Mouse (Mus musculus): ENCODE measurements at regions not wholly inside any gene's neighbourhood (a gene's known extent, or its start where the extent isn't known, plus 50 kb on each side); places are given as distances from the start of the nearest gene placed in this dataset.

GRCm38 (mm10) chr16:24166496-24166895 is 177.8 kb upstream of the Bcl6 start:
- Histone ChIP-seq H3K4me3 (ENCODE audit: low read depth, low read length) (no peak overlapping the region), H3K9me3 (replicated peaks; ENCODE audit: control insufficient read depth, insufficient read depth, low read length, poor library complexity, severe bottlenecking) (no peaks in the 10 kb centered on the region), H3K27ac (ENCODE audit: insufficient read depth, low read length) (no peak overlapping the region), H3K9ac (ENCODE audit: low read depth, poor library complexity, severe bottlenecking) (no peak overlapping the region), H3K27me3 (ENCODE audit: control insufficient read depth, insufficient read depth, low read length, poor library complexity, severe bottlenecking) (no peaks in the 10 kb centered on the region), H3K36me3 (ENCODE audit: control insufficient read depth, insufficient read depth, low read length, poor library complexity, severe bottlenecking) (no peaks in the 10 kb centered on the region), H3K4me1 (ENCODE audit: control insufficient read depth, insufficient read depth, low read length) (no peaks in the 10 kb centered on the region)
- TF ChIP-seq CTCF (IDR thresholded peaks at IDR 0.05; ENCODE audit: low read depth, low read length): no peak
- no peak for TF ChIP-seq POLR2A (IDR thresholded peaks at IDR 0.05; ENCODE audit: insufficient read depth, low read length)
- no peak for TF ChIP-seq EP300 (IDR thresholded peaks at IDR 0.05; ENCODE audit: insufficient read depth, low read depth, low read length)

- no peak overlapping the region for H3K9ac ChIP-seq (ENCODE audit: low read depth, poor library complexity, severe bottlenecking)
- no peak overlapping the region for H3K27ac ChIP-seq (ENCODE audit: insufficient read depth, low read length)
- H3K27me3 ChIP-seq (ENCODE audit: control insufficient read depth, insufficient read depth, low read length, poor library complexity, severe bottlenecking): no peaks in the 10 kb centered on the region
- TF ChIP-seq POLR2A (IDR thresholded peaks at IDR 0.05; ENCODE audit: insufficient read depth, low read length): no peak
- no peak for TF ChIP-seq EP300 (IDR thresholded peaks at IDR 0.05; ENCODE audit: insufficient read depth, low read depth, low read length)
- no peak for TF ChIP-seq CTCF (IDR thresholded peaks at IDR 0.05; ENCODE audit: low read depth, low read length)
- no peaks in the 10 kb centered on the region for H3K4me1 ChIP-seq (ENCODE audit: control insufficient read depth, insufficient read depth, low read length)
- H3K9me3 ChIP-seq (replicated peaks; ENCODE audit: control insufficient read depth, insufficient read depth, low read length, poor library complexity, severe bottlenecking): no peaks in the 10 kb centered on the region
- no peak overlapping the region for H3K4me3 ChIP-seq (ENCODE audit: low read depth, low read length)
- H3K36me3 ChIP-seq (ENCODE audit: control insufficient read depth, insufficient read depth, low read length, poor library complexity, severe bottlenecking): no peaks in the 10 kb centered on the region
These were observed 176.9 kb upstream of the Bcl6 start for GRCm38 (mm10) chr16:24165461-24166081.

GRCm38 (mm10) chr16:24160705-24161285 is 172.1 kb upstream of the Bcl6 start:
- H3K4me1 ChIP-seq (ENCODE audit: control insufficient read depth, insufficient read depth, low read length): no peaks in the 10 kb centered on the region
- no peak for TF ChIP-seq EP300 (IDR thresholded peaks at IDR 0.05; ENCODE audit: insufficient read depth, low read depth, low read length)
- no peak for TF ChIP-seq POLR2A (IDR thresholded peaks at IDR 0.05; ENCODE audit: insufficient read depth, low read length)
- TF ChIP-seq CTCF (IDR thresholded peaks at IDR 0.05; ENCODE audit: low read depth, low read length): no peak
- no peaks in the 10 kb centered on the region for H3K36me3 ChIP-seq (ENCODE audit: control insufficient read depth, insufficient read depth, low read length, poor library complexity, severe bottlenecking)

DNA sequence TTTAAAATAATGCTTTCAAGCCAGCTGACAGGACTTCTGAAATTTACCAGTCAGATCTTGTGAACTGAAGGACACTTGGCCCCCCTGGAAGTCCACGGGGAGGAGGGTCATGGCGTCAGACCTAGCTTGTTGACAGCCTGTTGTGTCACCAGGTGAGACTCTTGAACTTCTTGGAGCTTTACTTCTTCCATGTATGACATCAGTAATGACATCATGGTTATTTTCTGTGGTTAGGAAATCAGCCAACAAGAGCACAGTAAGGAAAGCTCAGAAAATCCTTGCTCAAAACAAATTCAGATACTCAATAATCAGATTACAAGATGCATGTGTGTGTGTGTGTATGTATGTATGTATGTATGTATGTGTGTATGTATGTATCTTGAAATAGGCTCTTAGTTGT is 170.7 kb upstream of the Bcl6 start:
- TF ChIP-seq EP300 (IDR thresholded peaks at IDR 0.05; ENCODE audit: insufficient read depth, low read depth, low read length): no peak
- TF ChIP-seq POLR2A (IDR thresholded peaks at IDR 0.05; ENCODE audit: insufficient read depth, low read length): no peak
- TF ChIP-seq CTCF (IDR thresholded peaks at IDR 0.05; ENCODE audit: low read depth, low read length): no peak
- H3K4me3 ChIP-seq (ENCODE audit: low read depth, low read length): no peak overlapping the region
- H3K4me1 ChIP-seq (ENCODE audit: control insufficient read depth, insufficient read depth, low read length): no peaks in the 10 kb centered on the region
- no peak overlapping the region for H3K9ac ChIP-seq (ENCODE audit: low read depth, poor library complexity, severe bottlenecking)
- H3K27me3 ChIP-seq (ENCODE audit: control insufficient read depth, insufficient read depth, low read length, poor library complexity, severe bottlenecking): no peaks in the 10 kb centered on the region; the same call in 1 of the 2 replicates
- H3K27ac ChIP-seq (ENCODE audit: insufficient read depth, low read length): no peak overlapping the region
- no peaks in the 10 kb centered on the region for H3K36me3 ChIP-seq (ENCODE audit: control insufficient read depth, insufficient read depth, low read length, poor library complexity, severe bottlenecking)
- no peaks in the 10 kb centered on the region for H3K9me3 ChIP-seq (replicated peaks; ENCODE audit: control insufficient read depth, insufficient read depth, low read length, poor library complexity, severe bottlenecking)

More at GRCm38 (mm10) chr16:24160705-24161285, 172.1 kb upstream of the Bcl6 start:
- H3K9me3 ChIP-seq (replicated peaks; ENCODE audit: control insufficient read depth, insufficient read depth, low read length, poor library complexity, severe bottlenecking): no peaks in the 10 kb centered on the region
- H3K4me3 ChIP-seq (ENCODE audit: low read depth, low read length): no peak overlapping the region
- no peak overlapping the region for H3K27ac ChIP-seq (ENCODE audit: insufficient read depth, low read length)
- H3K27me3 ChIP-seq (ENCODE audit: control insufficient read depth, insufficient read depth, low read length, poor library complexity, severe bottlenecking): no peaks in the 10 kb centered on the region; the same call in 1 of the 2 replicates
- H3K9ac ChIP-seq (ENCODE audit: low read depth, poor library complexity, severe bottlenecking): no peak overlapping the region

DNA sequence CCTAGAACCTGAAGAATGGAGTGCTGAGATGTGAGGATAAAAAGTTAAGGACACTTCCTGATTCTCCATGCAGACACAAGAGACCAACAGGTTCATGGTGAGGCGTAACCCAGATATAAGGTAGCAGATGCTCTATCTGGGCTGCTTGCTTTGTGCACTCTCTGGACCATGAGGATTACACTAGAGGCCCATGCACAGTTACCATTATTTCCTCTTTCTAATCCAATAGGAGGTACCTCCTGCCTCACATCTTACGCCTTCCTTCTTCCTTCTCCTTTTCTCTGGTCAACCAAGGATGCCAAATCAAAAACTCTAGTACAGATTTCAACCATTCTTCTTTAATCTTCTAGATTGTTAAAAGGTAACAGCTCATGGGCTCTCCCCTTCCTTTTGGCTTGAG is 169.1 kb upstream of the Bcl6 start:
- no peaks in the 10 kb centered on the region; the same call in 1 of the 2 replicates for H3K27me3 ChIP-seq (ENCODE audit: control insufficient read depth, insufficient read depth, low read length, poor library complexity, severe bottlenecking)
- H3K36me3 ChIP-seq (ENCODE audit: control insufficient read depth, insufficient read depth, low read length, poor library complexity, severe bottlenecking): no peaks in the 10 kb centered on the region
- H3K9ac ChIP-seq (ENCODE audit: low read depth, poor library complexity, severe bottlenecking): no peak overlapping the region
- no peak overlapping the region for H3K27ac ChIP-seq (ENCODE audit: insufficient read depth, low read length)
- no peak for TF ChIP-seq EP300 (IDR thresholded peaks at IDR 0.05; ENCODE audit: insufficient read depth, low read depth, low read length)
- no peak for TF ChIP-seq POLR2A (IDR thresholded peaks at IDR 0.05; ENCODE audit: insufficient read depth, low read length)
- TF ChIP-seq CTCF (IDR thresholded peaks at IDR 0.05; ENCODE audit: low read depth, low read length): no peak
- no peak overlapping the region for H3K4me3 ChIP-seq (ENCODE audit: low read depth, low read length)
- H3K4me1 ChIP-seq (ENCODE audit: control insufficient read depth, insufficient read depth, low read length): no peaks in the 10 kb centered on the region
- no peaks in the 10 kb centered on the region for H3K9me3 ChIP-seq (replicated peaks; ENCODE audit: control insufficient read depth, insufficient read depth, low read length, poor library complexity, severe bottlenecking)

DNA sequence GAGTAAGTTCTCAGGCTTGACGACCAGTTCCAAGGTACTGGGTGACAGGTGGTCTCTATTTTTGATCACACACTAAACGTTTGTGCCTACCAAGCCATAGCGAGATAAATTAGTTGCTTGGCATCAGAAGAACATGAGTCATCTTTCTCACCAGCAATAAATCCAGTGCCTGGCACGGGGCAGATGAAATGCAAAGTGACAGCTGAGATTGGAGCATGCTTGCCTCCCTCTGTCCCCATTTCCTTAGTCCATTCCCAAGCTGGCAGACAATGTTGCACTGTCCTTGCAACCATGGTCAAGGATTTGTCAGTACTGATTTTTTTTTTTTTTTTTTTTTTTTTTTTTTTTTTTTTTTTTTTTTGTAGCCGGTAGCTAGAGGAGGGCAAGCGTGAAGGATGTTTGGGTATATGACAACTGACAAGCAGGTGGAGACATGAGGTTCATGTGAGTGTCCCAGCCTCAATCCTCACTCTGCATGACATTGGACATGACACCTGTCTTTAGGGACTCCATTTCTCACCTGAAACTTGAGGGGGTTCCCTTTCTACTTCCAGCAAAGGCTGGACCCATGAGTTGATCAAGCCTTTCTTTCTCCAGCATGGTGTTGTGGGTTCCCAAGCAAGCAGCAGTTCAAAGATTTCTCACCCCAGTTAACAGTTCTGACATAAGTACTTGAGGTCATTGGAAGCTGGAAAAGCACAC is 168.2 kb upstream of the Bcl6 start:
- Histone ChIP-seq H3K27me3 (ENCODE audit: control insufficient read depth, insufficient read depth, low read length, poor library complexity, severe bottlenecking) (no peaks in the 10 kb centered on the region; the same call in 1 of the 2 replicates), H3K9ac (ENCODE audit: low read depth, poor library complexity, severe bottlenecking) (no peak overlapping the region), H3K4me1 (ENCODE audit: control insufficient read depth, insufficient read depth, low read length) (no peaks in the 10 kb centered on the region), H3K9me3 (replicated peaks; ENCODE audit: control insufficient read depth, insufficient read depth, low read length, poor library complexity, severe bottlenecking) (no peaks in the 10 kb centered on the region), H3K4me3 (ENCODE audit: low read depth, low read length) (no peak overlapping the region), H3K36me3 (ENCODE audit: control insufficient read depth, insufficient read depth, low read length, poor library complexity, severe bottlenecking) (no peaks in the 10 kb centered on the region), H3K27ac (ENCODE audit: insufficient read depth, low read length) (no peak overlapping the region)
- no peak for TF ChIP-seq POLR2A (IDR thresholded peaks at IDR 0.05; ENCODE audit: insufficient read depth, low read length)
- no peak for TF ChIP-seq EP300 (IDR thresholded peaks at IDR 0.05; ENCODE audit: insufficient read depth, low read depth, low read length)
- no peak for TF ChIP-seq CTCF (IDR thresholded peaks at IDR 0.05; ENCODE audit: low read depth, low read length)

Data from ES-Bruce4 (cell line).